Mouse (Mus musculus) hindbrain, postnatal 0 days (tissue): ENCODE measurements around the gene Col10a1. TPM values are rescaled to one million over a fixed set of nuclear protein-coding genes. Genes with fewer than 3 reads are reported as not detected.

Experiments
- polyA plus RNA-seq: library from polyadenylated mRNA; unstranded; fragments of >200 nt; fragmentation: Nextera tagmentation; extraction: Ambion mirVana; gene quantifications from 2 replicates; pipeline ENCODE4 v1.2.1, GENCODE M21; 2015
- total RNA-seq: library from RNA; depleted of rRNA; stranded (reverse); fragments of >200 nt; gene quantifications from 2 replicates; pipeline ENCODE4 v1.2.3, GENCODE M21; 2014; rRNA removed

Gene Col10a1
- total and polyA plus RNA-seq, 2 experiments from 2014 or later: 0.08 to 1.2 TPM

Other genes starting within 250 kb of the Col10a1 start
- gene Dse, start 182.3 kb upstream of the Col10a1 start, total RNA-seq: 21.0 and 24.0 TPM in 2 replicates
- gene Dse, start 182.3 kb upstream of the Col10a1 start, polyA plus RNA-seq: 5.4 and 5.6 TPM in 2 replicates
- gene Tspyl1, start 107.8 kb upstream of the Col10a1 start, total RNA-seq: 75.1 and 81.5 TPM in 2 replicates
- gene Tspyl1, start 107.8 kb upstream of the Col10a1 start, polyA plus RNA-seq: 129 and 132 TPM in 2 replicates
- gene Tspyl4, start 92.5 kb upstream of the Col10a1 start, total RNA-seq: 482 and 493 TPM in 2 replicates
- 400 and 429 TPM in 2 replicates for gene Tspyl4, start 92.5 kb upstream of the Col10a1 start, polyA plus RNA-seq
- gene Nt5dc1, start 28.6 kb downstream of the Col10a1 start, total RNA-seq: 0.50 and 2.0 TPM in 2 replicates
- gene Nt5dc1, start 28.6 kb downstream of the Col10a1 start, polyA plus RNA-seq: 2.6 and 3.9 TPM in 2 replicates
- gene Frk, start 93.4 kb downstream of the Col10a1 start, total RNA-seq: 0.58 and 1.1 TPM in 2 replicates
- gene Frk, start 93.4 kb downstream of the Col10a1 start, polyA plus RNA-seq: 0.63 and 0.74 TPM in 2 replicates